Mouse (Mus musculus) T-helper 2 cell (primary cell): Measurements from ENCODE around the gene Zbtb3.
"Not testable (repeated sequence)": the region's sequence is repeated elsewhere in the genome, so short reads cannot be mapped to it uniquely, and the experiment has no call there.

Experiments used
- in situ Hi-C: fragments of 300-600 bp; cut with MboI, MseI; formaldehyde crosslinking; loops from one replicate; pipeline ENCODE4 v1.15.1; 2025; ENCODE audit warnings: high pct_unique_total_duplicates

The Zbtb3 gene

DNA sequence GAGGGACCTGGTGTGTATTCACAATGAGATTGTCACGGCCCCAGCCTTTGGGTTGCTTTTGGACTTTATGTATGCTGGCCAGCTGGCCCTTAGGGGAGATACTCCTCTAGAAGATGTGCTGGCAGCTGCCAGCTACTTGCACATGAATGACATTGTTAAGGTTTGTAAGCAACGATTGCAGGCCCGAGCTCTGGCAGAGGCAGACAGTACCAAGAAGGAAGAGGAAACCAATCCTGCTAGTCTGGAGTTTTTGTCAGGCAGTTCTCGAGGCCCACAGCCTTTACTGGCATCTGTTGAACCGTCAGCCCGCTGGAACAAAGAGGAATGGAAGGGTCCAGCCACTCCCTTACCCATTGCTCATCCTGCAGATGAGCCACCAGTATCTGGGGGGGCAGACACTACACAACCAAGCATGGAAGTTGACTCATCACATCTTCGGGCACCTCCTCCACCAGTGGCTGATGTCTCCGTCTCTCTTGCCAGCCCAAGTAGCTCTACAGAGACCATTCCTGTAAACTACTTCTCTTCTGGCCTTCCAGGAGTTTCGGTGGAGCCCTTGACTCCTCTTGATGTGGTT is 937 bp downstream of the Zbtb3 start:
- in situ Hi-C loops: no loop called here

DNA sequence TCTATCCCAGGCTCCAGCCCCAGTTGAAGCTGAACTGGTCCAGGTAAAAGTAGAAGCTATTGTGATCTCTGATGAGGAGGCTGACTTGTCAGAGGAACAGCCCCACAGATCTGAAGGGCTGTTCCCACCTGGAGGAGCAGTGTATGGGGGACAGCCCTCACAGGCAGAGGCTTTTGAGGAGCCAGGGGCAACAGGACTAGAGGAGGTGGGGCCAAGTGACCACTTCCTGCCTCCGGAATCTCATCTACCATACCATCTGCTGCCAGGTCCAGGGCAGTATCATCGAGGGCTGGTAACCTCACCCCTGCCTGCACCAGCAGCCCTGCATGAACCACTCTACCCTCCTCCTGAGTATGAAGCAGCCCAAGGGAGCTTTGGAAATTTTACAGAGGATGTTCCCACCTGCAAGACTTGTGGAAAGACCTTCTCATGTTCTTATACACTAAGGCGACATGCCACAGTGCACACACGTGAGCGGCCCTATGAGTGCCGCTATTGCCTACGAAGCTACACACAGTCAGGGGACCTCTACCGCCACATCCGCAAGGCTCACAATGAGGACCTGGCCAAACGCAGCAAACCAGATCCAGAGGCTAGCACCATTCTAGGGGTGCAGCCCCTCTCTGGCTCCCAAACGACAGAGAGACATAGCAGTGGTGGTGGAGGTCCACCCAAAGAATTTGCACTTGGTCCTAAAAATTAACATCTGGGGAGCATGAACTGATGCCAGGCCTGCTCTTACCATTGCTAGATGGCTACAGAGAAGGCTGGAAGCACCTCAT is 1.7 kb downstream of the Zbtb3 start:
- in situ Hi-C loops: no loop called here

DNA sequence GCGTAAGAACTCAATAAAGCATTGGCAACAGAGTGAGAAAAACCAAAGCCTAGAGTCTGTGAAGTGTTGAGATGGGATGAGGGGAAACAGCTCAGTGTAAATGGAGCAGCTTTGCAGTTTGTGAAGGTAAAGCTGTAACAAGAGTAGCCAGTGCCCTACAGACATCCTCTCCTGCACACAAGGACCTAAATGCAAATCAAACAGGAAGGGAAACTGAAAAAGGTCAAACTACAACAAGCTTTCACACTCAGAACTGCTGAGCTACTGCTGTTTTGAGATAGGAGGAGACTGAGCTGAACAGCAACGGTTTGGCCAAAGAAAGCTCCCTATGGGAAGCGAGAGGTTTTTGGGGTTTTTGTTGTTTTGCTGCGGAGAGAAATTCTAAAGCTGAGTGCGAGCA is 4.5 kb downstream of the Zbtb3 start:
- in situ Hi-C loops: no loop called here

DNA sequence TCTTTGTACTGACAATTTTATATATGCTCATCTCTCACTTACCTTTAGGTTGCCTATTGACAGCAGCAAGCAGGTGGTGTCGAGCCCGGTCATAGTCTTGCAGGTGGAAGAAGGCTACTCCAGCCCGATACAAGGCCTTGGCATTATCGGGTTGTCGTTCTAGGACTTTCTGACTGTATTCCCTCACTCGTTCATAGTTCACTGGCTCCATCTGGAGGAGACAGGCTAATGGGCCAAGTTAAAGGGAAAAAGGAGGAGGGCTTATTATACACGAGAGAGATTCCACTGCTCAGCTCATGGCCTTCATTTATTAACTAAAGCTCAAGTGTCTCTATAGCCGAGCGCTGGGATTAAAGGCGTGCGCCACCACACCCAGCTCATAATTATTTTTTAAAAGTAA is 13.5 kb downstream of the Zbtb3 start:
- in situ Hi-C loops: no loop called here

DNA sequence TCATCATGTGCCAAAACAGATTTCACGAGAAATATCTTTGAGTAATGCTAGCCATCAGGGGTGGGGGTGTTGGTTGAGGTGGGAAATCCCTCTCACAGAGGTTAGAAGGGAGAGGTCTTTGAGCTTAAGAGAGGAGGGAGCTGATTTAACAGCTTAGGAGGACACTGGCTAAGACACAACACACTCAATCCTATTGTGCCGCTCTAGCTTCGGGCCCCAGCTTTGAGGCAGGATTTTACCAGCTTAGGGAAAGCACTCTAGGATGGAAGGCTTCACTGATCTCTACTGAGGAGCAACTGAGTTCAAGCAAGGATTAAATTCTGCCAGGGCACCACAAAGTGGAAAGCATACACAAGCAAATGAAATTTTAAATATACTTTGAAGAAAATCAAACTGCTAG is 14.6 kb downstream of the Zbtb3 start:
- in situ Hi-C loops: no loop called here

DNA sequence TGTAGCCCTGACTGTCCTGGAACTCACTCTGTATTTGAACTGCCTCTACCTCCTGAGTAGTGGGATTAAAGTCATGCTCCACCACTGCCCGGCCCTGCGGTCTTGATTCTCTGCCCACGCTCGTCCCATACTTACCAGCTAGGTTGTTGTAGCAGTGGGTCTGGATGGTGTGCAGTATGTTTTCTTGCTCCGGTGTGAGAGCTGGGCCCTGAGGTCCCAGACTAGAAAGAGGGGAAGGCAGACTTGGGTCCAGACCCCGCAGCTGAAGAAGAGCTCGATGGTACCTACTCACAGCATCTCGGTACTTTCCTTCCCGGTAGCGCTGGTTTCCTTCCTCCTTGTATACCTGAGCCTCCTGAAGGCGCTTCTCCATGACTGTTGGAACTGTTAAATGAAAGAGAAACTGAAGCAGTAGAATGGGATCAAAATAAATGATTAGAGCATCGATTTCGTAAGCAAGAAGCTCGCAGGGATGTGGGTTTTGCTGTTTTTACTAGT is 16.0 kb downstream of the Zbtb3 start:
- in situ Hi-C loops: no loop called here

DNA sequence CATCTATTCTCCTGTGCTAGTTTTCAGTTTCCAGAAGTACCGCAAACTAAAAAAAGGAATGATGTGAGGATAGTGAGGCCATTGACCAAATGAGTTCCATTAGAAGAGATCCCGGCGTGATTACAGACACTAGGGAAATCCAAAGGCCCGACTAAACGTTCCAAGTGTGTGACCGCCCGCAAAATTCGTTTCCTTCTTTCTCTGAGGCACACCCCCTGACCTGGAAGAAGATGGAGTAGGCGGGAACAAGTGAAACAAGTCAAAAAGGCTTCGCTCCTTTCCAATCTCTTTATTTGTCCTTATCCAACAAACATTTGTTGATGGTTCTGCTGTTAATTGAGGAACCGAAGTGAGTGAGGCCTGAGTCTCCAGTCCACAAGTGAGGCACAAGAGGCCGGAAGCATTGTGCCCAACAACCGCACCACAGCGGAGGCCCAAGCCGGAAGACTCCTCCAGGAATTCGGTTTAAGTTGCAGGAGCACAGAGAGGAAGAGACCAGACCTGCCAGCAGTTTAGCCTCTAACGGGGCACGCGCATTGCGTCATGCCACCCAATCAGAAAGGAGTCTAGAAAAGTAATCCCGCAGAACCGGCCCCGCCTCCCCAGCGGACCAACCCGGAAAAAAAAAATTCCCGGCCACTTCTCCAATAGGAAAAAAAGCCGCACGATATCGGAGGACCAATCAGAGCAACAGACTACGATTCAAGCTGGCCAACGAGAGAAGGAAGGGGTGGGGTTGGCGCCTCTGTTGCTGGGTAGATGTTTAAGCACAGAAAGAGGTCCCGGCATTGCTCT is 16.6 kb downstream of the Zbtb3 start, which contains the start of gene Ttc9c:
Ttc9c (minus strand) TSS at position 533 of the 795 bp plus-strand sequence.
- in situ Hi-C loops: no loop called here

DNA sequence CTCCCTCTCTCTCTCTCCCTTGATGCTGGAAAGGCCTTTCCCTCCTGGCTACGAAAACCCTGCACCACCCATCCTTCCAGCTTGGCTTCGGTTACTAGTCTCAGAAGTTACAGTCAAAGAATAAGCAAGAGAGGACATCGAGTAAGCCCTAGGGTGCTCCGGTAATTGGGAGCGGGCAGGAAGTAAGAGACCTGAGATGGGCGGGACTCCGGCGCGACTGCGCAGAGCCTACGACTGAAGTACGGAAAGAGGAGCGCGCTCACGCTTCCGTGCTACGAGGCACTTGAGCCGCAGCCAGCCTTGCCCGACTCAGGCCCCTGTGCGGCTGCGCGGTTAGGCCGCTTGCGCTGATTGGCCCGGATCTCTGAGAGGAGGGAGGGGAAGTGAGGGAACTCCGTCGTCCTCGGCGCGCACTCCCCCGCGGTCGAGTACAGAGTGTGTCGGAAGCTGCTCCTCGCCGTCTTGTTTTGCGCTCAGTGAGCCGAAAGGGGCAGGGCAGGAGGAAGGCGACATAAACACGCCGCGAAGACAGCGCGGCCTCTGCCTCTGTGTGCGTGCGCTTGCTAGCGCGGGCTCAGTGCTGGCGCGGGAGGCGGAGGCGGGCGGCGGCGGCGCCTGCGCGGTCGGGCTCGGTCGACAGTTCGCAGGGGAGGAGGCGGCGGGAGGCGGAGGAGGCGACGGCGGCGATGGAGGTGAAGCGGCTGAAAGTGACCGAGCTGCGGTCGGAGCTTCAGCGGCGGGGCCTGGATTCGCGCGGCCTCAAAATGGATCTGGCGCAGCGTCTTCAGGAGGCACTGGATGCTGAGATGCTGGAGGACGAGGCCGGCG is 17.5 kb downstream of the Zbtb3 start, which contains the start of gene Hnrnpul2:
Hnrnpul2 (plus strand) TSS at position 415 of the 828 bp plus-strand sequence.
- in situ Hi-C loops: loop anchor here (5.0 to 10.0 kb wide), 2 partner anchors 47 to 85 kb away; no protein-coding TSS in a partner anchor

DNA sequence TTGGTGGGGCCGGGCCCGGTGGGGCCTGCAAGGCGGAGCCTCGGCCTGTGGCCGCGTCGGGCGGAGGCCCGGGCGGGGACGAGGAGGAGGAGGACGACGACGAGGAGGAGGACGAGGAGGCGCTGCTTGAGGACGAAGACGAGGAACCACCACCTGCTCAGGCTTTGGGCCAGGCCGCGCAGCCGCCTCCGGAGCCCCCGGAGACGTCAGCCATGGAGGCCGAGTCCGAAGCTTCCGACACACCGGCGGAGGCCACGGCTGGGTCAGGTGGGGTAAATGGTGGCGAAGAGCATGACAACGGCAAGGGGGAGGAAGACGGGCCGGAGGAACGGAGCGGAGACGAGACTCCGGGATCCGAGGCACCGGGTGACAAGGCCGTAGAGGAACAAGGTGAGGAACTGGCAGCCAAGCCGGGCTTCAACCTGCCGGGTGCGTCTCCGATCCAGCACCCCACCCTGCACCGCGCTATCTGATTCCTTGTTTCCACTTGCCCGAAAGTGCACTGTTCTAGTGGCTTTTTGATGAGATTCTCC is 18.1 kb downstream of the Zbtb3 start:
- in situ Hi-C loops: loop anchor here (5.0 to 10.0 kb wide), 2 partner anchors 47 to 84 kb away; no protein-coding TSS in a partner anchor

DNA sequence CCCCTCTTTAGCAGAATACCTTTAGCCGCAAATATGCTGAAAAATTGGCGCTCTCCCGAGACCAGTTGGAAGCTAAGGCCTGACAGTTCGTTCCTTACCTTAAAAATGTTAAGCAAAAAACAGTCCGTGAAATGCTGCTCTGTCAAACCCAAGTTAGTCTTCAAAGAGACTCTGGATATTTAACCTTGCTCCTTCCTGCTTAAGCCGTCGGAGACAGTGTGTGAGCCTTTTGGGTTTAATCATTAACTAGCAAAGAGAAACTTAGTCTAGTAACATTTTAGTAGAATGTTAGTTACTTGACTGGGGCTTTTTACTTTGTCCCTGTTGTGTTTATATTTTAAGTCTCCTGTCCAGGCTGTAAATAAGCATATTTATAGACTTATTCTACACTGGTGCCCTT is 18.8 kb downstream of the Zbtb3 start:
- in situ Hi-C loops: loop anchor here (5.0 to 10.0 kb wide), 2 partner anchors 46 to 84 kb away; no protein-coding TSS in a partner anchor

DNA sequence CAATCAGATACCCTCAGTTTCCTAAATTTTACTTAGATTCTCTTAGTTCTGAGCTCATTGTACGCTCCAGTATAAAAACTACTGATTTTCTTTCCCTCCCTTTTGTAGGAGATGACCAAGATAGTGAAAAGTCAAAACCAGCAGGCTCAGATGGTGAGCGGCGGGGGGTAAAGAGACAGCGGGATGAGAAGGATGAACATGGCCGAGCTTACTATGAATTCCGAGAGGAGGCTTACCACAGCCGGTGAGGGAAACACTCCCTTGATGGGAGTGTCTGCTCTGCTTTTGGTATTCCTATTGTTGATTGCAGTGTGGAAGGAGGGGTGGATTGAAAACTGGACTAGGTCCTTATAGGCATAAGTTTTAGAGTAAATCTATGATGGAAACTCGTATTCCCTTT is 20.3 kb downstream of the Zbtb3 start:
- in situ Hi-C loops: loop anchor here (5.0 to 10.0 kb wide), 2 partner anchors 45 to 82 kb away; no protein-coding TSS in a partner anchor

DNA sequence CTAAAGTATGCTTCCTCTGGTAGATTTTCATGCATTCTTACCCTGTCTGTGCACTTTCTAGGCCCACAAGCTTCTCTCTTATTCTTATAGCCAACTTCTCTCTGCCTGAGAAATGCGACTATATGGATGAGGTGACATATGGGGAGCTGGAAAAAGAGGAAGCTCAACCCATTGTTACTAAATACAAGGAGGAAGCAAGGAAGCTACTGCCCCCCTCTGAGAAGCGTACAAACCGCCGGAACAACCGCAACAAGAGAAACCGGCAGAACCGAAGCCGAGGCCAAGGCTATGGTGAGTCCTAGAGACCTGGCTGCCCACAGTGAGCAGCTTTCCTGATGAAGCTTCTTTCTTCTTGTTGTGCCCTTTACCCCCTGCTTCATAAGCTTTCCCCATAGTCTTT is 27.3 kb downstream of the Zbtb3 start, which contains the start of gene AC129217.1:
AC129217.1 (plus strand) TSS at position 114 of the 400 bp plus-strand sequence.
- in situ Hi-C loops: loop anchor here (10.0 kb wide), 1 partner anchor 75 kb away; no protein-coding TSS in a partner anchor

DNA sequence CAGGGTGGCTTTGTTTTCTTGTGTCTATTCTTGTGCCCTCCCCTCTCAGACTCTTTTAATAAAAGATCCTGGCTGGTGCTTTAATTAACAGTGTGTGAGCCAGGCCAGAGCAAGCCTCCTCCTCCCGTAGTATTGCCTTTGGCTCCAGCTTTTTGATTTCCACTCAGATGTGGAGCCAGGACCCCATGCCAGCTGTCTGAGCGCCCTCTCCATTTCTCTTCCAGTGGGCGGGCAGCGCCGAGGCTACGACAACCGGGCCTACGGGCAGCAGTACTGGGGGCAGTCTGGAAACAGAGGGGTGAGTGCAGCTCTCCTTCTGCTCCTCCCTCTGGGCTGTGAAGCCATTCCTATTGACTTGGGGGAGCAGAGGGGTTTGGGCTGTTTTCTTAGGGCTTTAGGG is 28.3 kb downstream of the Zbtb3 start:
- in situ Hi-C loops: no loop called here

DNA sequence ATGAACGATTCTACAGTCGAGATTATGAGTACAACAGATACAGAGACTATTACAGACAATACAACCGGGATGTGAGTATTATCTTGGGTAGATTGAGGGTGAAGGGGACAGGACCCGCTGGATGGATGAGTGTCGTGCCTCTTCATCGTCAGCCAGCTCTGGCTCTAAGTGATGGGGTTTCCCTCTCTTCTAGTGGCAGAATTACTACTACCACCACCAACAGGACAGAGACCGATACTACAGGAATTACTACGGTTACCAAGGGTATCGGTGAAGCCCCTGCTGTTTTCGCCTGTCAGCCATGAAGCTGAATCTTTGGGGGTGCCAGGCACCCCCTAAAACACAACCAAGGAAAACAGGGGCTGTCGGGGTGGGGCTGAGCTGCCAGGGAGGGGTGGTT is 28.9 kb downstream of the Zbtb3 start:
- in situ Hi-C loops: no loop called here

DNA sequence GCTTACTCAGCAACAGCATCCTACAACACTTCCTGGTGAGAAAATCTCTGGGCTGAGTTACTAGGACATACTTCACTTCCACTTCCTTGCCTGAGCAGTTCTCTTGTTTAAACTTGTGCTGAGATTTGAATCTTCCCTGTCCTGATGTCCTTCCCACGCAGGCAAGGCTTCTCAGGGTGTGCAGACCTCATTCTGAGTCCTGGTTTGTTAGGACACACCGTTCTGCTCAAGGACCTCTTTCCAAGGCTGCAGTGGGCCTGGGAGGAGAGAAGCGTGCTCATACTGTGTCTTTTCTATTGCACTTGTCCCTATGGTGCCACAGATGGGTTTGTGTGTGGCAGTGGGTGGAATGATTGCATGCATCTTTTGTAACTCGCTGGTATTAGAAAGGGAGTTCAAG is 30.6 kb downstream of the Zbtb3 start:
- in situ Hi-C loops: no loop called here

DNA sequence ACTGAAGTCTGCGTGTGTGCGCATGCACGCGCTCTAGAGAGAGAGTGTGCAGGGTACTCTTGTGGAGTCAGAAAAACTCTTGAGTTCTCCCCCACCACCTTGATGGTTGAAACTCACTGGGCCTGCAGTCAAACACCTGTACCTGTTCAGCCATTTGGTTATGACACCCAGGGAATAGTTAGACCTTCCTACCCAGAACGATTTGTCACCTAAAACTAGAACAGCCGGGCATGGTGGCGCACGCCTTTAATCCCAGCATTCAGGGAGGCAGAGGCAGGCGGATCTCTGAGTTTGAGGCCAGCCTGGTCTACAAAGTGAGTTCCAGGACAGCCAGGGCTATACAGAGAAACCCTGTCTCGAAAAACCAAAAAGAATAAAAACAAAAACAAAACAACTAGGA is 34.0 kb downstream of the Zbtb3 start:
- in situ Hi-C loops: not testable (repeated sequence)

DNA sequence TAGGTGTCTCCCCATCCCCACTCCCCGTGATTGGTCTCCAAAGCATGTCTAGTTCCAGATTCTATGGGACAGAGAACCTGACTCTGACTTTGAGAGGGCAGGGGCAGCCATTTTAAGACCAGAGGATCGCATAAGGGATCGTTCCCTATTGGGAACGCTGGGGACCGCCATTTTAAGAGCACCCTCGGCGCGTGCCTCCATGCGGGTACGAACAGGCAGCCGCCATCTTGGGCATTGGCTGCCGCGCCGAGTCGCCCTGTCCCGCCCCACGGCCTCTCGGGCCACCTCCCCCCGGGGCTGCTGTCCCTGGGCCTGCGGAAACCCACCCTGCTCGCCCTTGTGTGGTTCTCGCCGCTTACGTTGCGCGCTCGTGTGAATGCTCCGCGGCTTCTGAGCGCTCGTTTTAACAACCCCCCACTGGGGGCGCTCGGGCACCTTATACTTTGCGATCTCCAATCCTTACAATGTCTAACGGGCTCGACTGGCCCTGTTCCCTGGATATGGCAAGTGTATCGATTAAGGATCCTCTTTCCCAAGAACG is 35.0 kb downstream of the Zbtb3 start, which contains the start of gene Bscl2:
Bscl2 (plus strand) TSS at position 217 of the 541 bp plus-strand sequence.
- in situ Hi-C loops: no loop called here

DNA sequence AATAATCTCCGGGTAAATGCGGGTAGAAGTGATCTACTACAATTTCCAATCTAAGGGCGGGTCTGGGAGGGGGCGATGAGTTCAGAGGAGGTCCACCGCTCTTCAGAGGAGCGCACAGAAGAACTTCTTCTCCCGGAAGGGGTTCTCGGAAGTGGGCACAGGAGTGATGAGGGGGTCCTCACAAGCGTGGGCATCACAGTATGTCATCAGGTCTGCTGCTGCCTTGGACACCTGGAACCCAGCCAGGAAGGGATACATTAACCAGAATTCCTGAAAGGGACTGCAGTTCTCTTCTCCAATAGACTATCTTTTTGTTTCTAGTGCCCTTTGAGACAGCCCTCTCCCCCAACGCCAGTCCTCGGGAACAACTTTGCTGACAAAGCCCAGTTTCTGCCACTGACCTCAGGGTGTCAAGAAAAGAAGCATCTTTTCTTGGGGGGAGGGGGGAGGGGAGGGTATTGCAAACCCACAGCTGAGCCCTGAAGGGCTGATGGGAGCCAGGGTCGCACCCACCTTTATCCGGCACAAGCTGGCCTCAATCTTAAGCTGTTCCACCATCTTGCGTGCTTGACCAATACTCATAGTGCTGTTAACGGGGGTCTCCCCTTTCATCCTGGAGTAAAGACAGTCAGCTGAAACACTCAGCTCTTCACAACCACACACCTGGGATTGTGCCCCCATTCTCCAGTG is 35.8 kb downstream of the Zbtb3 start:
- in situ Hi-C loops: no loop called here

DNA sequence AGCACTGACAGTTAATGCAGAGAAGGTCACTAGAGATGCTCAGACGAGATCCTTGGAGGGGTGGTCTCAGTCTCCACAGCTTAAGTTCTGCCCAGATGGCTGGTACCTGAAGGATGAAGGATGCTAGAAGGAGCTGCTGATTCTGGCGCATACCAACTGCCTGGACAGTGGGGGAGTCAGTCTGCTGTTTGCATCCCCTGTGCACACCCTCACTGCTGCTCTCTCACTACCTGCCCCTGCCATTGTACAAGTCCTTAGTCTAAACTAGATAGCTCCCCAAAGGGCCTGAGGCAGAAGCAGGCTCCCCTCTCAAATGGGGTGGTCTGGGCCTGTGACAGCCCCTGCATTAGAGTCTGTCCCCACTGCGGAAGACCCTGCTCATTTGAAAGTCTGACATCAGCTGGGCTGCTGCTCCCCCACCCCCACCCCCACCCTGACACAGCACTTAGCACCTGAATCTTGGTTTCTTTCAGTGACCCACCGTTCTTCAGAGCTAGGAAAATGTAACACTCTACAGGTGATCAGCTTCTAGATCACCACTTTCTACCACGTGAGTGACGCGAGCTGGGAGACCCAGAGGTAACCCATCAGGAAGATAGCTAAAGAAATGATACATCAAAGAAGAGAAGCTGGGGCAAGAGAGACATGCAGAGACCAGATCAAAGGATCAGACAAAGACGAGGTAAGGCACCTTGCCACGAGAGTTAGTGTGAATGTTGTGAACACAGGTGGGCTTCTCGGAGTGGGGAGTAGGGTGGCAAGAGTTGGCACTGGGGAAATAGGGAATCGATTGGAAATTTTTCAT is 37.0 kb downstream of the Zbtb3 start, which contains the start of gene Gng3:
Gng3 (minus strand) TSS at position 92 of the 805 bp plus-strand sequence.
- in situ Hi-C loops: no loop called here
